Mouse (Mus musculus): ENCODE measurements around the gene Ap1s1. TPM values are rescaled to one million over a fixed set of nuclear protein-coding genes. Genes with fewer than 3 reads are reported as not detected.
A peak's percentile ranks its signal among the peaks of the same experiment; 100 is the strongest.

Gene Ap1s1
- polyA plus RNA-seq, 1 experiment, result 78.9 TPM

DNA sequence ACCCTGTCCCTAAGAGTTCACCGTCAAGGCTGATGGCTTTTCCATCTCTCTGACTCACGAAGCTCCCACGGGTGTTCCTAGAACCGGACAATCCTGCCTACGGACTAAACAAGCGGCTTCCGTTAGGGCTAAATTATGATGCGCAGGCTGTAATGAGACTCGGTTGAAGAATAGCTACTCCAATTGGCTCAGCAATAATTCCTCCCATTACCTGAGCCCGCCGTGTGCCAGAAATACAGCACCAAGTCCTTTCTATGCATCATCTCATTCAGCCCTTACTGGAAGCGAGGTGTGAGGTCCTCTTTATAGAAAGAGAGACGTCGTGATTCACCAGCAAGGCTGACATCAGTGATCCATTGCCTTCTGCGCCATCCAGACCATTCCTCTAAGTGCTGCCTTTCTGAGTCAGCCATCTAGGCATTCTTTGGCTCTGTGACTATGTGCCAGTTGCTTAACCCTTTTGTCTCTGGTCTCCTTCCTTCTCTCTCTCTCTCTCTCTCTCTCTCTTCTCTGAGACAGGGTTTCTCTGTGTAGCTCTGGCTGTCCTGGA, 33.5 kb downstream of the Ap1s1 start:
- no peaks in the 10 kb centered on the region for H3K27me3 ChIP-seq (ENCODE audit: control insufficient read depth, insufficient read depth, low read length, poor library complexity, severe bottlenecking)
- no peak overlapping the region for H3K9ac ChIP-seq (ENCODE audit: low read depth, poor library complexity, severe bottlenecking)
- no peaks in the 10 kb centered on the region for H3K4me1 ChIP-seq (ENCODE audit: control insufficient read depth, insufficient read depth, low read length)
- H3K27ac ChIP-seq (ENCODE audit: insufficient read depth, low read length), result no peak overlapping the region
- no peak overlapping the region for H3K4me3 ChIP-seq (ENCODE audit: low read depth, low read length)
- TF ChIP-seq POLR2A (IDR thresholded peaks at IDR 0.05; ENCODE audit: insufficient read depth, low read length) (no peak), EP300 (IDR thresholded peaks at IDR 0.05; ENCODE audit: insufficient read depth, low read depth, low read length) (no peak), CTCF (IDR thresholded peaks at IDR 0.05; ENCODE audit: low read depth, low read length) (no peak)
- H3K36me3 ChIP-seq (ENCODE audit: control insufficient read depth, insufficient read depth, low read length, poor library complexity, severe bottlenecking), result no peaks in the 10 kb centered on the region
- H3K9me3 ChIP-seq (replicated peaks; ENCODE audit: control insufficient read depth, insufficient read depth, low read length, poor library complexity, severe bottlenecking), result no peaks in the 10 kb centered on the region

DNA sequence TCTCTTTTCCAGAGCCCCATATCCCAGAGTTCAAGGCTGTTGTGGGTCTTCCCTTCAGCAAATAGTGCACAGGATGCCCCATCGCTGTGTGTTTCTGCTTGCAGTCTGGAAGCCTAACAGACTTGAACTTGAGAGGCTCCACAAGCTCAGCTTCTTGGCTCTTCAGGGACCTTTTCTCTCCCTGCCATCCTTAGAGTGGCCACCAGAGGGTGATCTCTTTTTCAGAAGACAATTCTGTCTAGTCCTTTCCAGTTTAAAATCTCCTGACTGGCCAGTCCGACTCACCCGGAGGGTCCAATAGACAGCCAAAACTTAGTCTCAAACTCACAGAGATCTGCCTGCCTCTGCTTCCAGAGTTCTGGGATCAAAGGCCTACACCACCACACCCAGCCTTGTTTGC, 35.9 kb downstream of the Ap1s1 start:
- Histone ChIP-seq H3K4me1 (ENCODE audit: control insufficient read depth, insufficient read depth, low read length) (no peaks in the 10 kb centered on the region), H3K27ac (ENCODE audit: insufficient read depth, low read length) (no peak overlapping the region), H3K9ac (ENCODE audit: low read depth, poor library complexity, severe bottlenecking) (no peak overlapping the region), H3K27me3 (ENCODE audit: control insufficient read depth, insufficient read depth, low read length, poor library complexity, severe bottlenecking) (no peaks in the 10 kb centered on the region), H3K9me3 (replicated peaks; ENCODE audit: control insufficient read depth, insufficient read depth, low read length, poor library complexity, severe bottlenecking) (no peaks in the 10 kb centered on the region), H3K36me3 (ENCODE audit: control insufficient read depth, insufficient read depth, low read length, poor library complexity, severe bottlenecking) (no peaks in the 10 kb centered on the region), H3K4me3 (ENCODE audit: low read depth, low read length) (no peak overlapping the region)
- no peak for TF ChIP-seq CTCF (IDR thresholded peaks at IDR 0.05; ENCODE audit: low read depth, low read length)
- TF ChIP-seq EP300 (IDR thresholded peaks at IDR 0.05; ENCODE audit: insufficient read depth, low read depth, low read length), result no peak
- TF ChIP-seq POLR2A (IDR thresholded peaks at IDR 0.05; ENCODE audit: insufficient read depth, low read length), result no peak

DNA sequence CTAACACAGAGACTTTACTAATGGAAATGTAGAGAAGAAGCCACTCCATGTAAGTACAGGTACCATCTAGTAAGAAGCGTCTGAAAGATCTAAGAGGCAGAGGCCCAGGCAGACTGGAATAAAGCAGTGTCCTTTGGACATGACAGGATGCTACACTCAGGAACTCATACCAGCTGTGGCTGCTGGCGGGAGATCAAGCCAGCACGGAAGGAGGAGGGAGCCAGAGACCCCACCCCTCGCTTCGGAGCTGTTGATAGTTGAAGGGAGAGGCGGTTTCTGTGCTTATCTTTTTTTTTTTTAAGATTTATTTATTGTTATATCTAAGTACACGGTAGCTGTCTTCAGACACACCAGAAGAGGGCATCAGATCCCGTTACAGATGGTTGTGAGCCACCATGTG, 38.7 kb downstream of the Ap1s1 start:
- Histone ChIP-seq H3K4me1 (ENCODE audit: control insufficient read depth, insufficient read depth, low read length) (no peaks in the 10 kb centered on the region), H3K4me3 (ENCODE audit: low read depth, low read length) (no peak overlapping the region), H3K9ac (ENCODE audit: low read depth, poor library complexity, severe bottlenecking) (no peak overlapping the region), H3K36me3 (ENCODE audit: control insufficient read depth, insufficient read depth, low read length, poor library complexity, severe bottlenecking) (no peaks in the 10 kb centered on the region), H3K27me3 (ENCODE audit: control insufficient read depth, insufficient read depth, low read length, poor library complexity, severe bottlenecking) (no peaks in the 10 kb centered on the region), H3K9me3 (replicated peaks; ENCODE audit: control insufficient read depth, insufficient read depth, low read length, poor library complexity, severe bottlenecking) (no peaks in the 10 kb centered on the region), H3K27ac (ENCODE audit: insufficient read depth, low read length) (no peak overlapping the region)
- TF ChIP-seq POLR2A (IDR thresholded peaks at IDR 0.05; ENCODE audit: insufficient read depth, low read length) (no peak), CTCF (IDR thresholded peaks at IDR 0.05; ENCODE audit: low read depth, low read length) (no peak), EP300 (IDR thresholded peaks at IDR 0.05; ENCODE audit: insufficient read depth, low read depth, low read length) (no peak)

DNA sequence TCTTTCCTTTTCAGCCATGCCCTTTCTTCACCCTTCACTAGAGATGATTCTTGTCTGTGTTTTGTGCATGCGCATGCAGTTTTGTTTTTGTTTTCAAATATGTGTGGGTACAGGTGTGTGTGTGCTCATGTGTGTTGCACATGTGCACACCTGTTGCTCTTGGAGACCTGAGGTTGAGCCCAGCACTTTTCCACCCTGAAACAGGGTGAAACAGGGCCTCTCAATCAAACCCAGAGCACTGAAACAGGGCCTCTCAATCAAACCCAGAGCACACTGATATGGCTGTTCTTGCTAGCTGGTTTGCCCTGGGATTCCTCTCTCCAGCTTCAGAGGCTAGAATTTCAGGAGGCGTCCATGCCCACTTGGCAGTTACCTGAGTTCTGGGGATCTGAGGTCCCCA, 45.3 kb downstream of the Ap1s1 start:
- H3K27me3 ChIP-seq (ENCODE audit: control insufficient read depth, insufficient read depth, low read length, poor library complexity, severe bottlenecking), result no peaks in the 10 kb centered on the region
- H3K4me3 ChIP-seq (ENCODE audit: low read depth, low read length), result peak overlapping the region; percentile 63
- H3K9me3 ChIP-seq (replicated peaks; ENCODE audit: control insufficient read depth, insufficient read depth, low read length, poor library complexity, severe bottlenecking), result no peaks in the 10 kb centered on the region
- peaks cover 3% of the 10 kb centered on the region for H3K4me1 ChIP-seq (ENCODE audit: control insufficient read depth, insufficient read depth, low read length)
- no peaks in the 10 kb centered on the region for H3K36me3 ChIP-seq (ENCODE audit: control insufficient read depth, insufficient read depth, low read length, poor library complexity, severe bottlenecking)
- H3K9ac ChIP-seq (ENCODE audit: low read depth, poor library complexity, severe bottlenecking), result peak overlapping the region; percentile 38
- peak overlapping the region; percentile 27 for H3K27ac ChIP-seq (ENCODE audit: insufficient read depth, low read length)
- no peak for TF ChIP-seq EP300 (IDR thresholded peaks at IDR 0.05; ENCODE audit: insufficient read depth, low read depth, low read length)
- TF ChIP-seq POLR2A (IDR thresholded peaks at IDR 0.05; ENCODE audit: insufficient read depth, low read length), result peak; percentile 52

DNA sequence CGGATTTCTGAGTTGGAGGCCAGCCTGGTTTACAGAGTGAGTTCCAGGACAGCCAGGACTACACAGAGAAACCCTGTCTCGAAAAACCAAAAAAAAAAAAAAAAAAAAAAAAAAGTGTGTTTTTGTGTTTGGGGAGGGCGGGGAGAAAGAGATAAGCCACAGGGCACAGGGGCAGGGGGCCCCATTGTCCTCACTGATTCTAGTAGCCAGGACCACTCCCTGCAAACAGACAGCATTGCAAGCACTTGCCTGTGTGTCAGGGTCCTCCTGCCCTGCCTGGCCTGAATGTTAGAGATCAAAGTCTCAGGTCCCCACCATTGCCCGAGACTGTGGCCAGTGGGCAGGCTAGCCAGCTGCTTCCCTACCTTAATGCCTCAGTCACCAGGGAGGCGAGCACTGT, 46.5 kb downstream of the Ap1s1 start:
- TF ChIP-seq CTCF (IDR thresholded peaks at IDR 0.05; ENCODE audit: low read depth, low read length), result no peak
- no peak for TF ChIP-seq EP300 (IDR thresholded peaks at IDR 0.05; ENCODE audit: insufficient read depth, low read depth, low read length)
- no peak for TF ChIP-seq POLR2A (IDR thresholded peaks at IDR 0.05; ENCODE audit: insufficient read depth, low read length)
- Histone ChIP-seq H3K27ac (ENCODE audit: insufficient read depth, low read length) (no peak overlapping the region), H3K9me3 (replicated peaks; ENCODE audit: control insufficient read depth, insufficient read depth, low read length, poor library complexity, severe bottlenecking) (no peaks in the 10 kb centered on the region), H3K4me1 (ENCODE audit: control insufficient read depth, insufficient read depth, low read length) (peaks cover 3% of the 10 kb centered on the region), H3K27me3 (ENCODE audit: control insufficient read depth, insufficient read depth, low read length, poor library complexity, severe bottlenecking) (no peaks in the 10 kb centered on the region), H3K36me3 (ENCODE audit: control insufficient read depth, insufficient read depth, low read length, poor library complexity, severe bottlenecking) (no peaks in the 10 kb centered on the region), H3K9ac (ENCODE audit: low read depth, poor library complexity, severe bottlenecking) (peak overlapping the region; percentile 38), H3K4me3 (ENCODE audit: low read depth, low read length) (peak overlapping the region; percentile 1; the same call in 1 of the 2 replicates)

DNA sequence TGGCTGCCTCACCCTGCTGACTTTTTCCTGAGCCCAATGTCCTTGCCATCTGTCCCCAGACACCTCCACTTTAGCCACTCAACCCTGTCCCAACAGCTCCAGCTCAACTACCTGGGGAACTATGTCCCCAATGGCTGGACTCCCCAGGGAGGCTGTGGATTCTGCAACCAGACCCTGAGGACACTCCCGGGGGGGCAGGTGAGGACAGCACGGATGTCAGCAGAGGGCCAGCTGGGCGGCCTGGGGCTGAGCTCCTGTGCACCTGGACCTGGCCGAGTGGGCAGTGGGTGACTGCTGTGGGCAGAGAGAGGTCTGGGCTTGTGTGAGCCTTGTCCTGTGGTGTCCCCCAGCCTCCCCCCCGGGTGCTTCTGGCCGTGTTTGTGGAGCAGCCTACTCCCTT, 56.1 kb downstream of the Ap1s1 start:
- TF ChIP-seq CTCF (IDR thresholded peaks at IDR 0.05; ENCODE audit: low read depth, low read length), result no peak
- TF ChIP-seq POLR2A (IDR thresholded peaks at IDR 0.05; ENCODE audit: insufficient read depth, low read length), result no peak
- no peak for TF ChIP-seq EP300 (IDR thresholded peaks at IDR 0.05; ENCODE audit: insufficient read depth, low read depth, low read length)
- Histone ChIP-seq H3K27me3 (ENCODE audit: control insufficient read depth, insufficient read depth, low read length, poor library complexity, severe bottlenecking) (no peaks in the 10 kb centered on the region), H3K36me3 (ENCODE audit: control insufficient read depth, insufficient read depth, low read length, poor library complexity, severe bottlenecking) (peaks cover 6% of the 10 kb centered on the region; the same call in 1 of the 2 replicates), H3K9me3 (replicated peaks; ENCODE audit: control insufficient read depth, insufficient read depth, low read length, poor library complexity, severe bottlenecking) (no peaks in the 10 kb centered on the region), H3K4me1 (ENCODE audit: control insufficient read depth, insufficient read depth, low read length) (peaks cover 3% of the 10 kb centered on the region), H3K4me3 (ENCODE audit: low read depth, low read length) (no peak overlapping the region), H3K9ac (ENCODE audit: low read depth, poor library complexity, severe bottlenecking) (no peak overlapping the region), H3K27ac (ENCODE audit: insufficient read depth, low read length) (no peak overlapping the region)
